Mouse (Mus musculus): ENCODE results near the gene Arfip2. TPM values are rescaled to one million over a fixed set of nuclear protein-coding genes. Genes with fewer than 3 reads are reported as not detected.

Arfip2 gene
- polyA plus RNA-seq (2016; fragmentation: Nextera tagmentation; extraction: Ambion mirVana): 66.0 and 69.1 TPM in 2 replicates

DNA sequence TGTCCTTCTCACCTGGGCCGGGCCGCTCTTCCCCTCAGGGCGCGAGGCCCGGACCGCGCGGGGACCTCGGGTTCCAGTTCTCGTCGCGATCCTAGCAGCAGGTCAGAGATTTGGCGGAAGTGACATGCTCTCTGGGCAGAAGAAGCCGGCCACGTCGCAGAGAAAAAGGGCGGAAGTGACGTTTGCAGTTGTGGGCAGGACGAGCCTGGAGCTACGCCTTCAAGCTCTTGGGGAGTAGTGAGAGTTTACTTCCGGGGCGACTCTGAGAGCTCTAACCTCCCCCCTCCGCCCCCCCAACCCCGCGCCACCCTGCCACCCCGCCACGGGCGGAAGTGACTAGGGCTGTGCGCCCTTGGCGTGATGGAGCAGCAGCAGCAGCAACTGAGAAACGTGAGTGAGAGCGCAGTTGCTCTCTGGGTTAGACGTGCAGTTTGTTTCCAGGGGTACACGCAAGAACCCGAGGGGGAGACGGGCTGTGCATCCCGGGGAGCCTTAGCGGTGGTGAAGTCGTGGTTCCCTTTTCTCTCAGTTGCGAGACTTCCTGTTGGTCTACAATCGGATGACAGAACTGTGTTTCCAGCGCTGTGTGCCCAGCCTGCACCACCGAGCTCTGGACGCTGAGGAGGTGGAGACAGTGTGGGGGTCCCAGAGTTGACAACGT lies at the start of gene Arfip2, which contains the start of gene Gm45799:
Gene Arfip2, minus strand, starts transcription at position 184 of the 661 bp plus-strand sequence.
Gene Gm45799, plus strand, starts transcription at position 320 of the 661 bp plus-strand sequence.
- H3K36me3 ChIP-seq (replicated peaks): peaks cover 49% of the 10 kb centered on the region
- H3K9me3 ChIP-seq: no peaks in the 10 kb centered on the region
- 0% methylated on average over 45 of the region's 45 CpGs for WGBS
- H3K27me3 ChIP-seq (ENCODE audit: poor library complexity, severe bottlenecking): peaks cover 4% of the 10 kb centered on the region
- peak within 1 kb of the TSS; percentile 88 for H3K27ac ChIP-seq
- H3K4me1 ChIP-seq: peaks cover 27% of the 10 kb centered on the region
- DNase-seq (ENCODE audit: extremely low spot score, low spot score): peak; percentile 98
- H3K4me3 ChIP-seq: peak within 1 kb of the TSS; percentile 81

DNA sequence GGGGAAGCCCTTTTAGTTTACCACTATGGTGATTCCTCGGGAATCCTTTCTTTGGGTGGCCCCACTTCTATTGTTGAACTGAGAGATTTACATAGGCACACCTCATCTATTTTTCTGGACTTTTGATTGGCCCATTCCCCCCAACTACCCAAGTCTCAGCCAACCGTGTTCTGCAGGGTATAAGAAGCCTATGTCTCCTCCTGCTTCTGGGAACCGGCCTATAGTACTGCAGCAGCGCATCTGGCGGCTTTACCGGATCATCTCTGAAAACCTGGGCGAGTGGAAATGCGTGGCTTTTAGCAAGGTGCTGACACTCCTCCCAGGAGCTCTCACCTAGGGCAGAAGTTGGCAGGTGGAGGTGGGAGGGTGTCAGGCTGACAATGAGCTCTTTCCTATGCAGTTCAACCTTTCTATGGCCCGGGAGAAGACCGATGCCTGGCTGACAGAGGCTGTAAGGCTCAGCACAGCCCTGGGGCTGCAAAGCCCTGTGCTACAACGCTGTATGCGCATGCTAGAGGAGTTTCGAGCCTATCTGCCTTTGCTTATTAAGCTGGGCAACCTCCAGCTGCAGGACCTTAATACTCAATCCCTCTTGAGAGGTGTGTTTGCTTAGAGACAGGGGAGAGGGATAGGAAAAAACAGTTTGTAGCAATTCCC lies 45.5 kb upstream of the Arfip2 start:
- Histone ChIP-seq H3K36me3 (replicated peaks) (no peaks in the 10 kb centered on the region), H3K4me1 (peaks cover 8% of the 10 kb centered on the region), H3K27ac (no peak overlapping the region), H3K27me3 (ENCODE audit: poor library complexity, severe bottlenecking) (0 out of 2 replicates have a peak, but pooled peaks cover 4% of the 10 kb centered on the region), H3K4me3 (peak overlapping the region; percentile 30), H3K9me3 (no peaks in the 10 kb centered on the region)
- DNase-seq (ENCODE audit: extremely low spot score, low spot score): peak; percentile 17
- 9% methylated on average over 13 of the region's 13 CpGs for WGBS

DNA sequence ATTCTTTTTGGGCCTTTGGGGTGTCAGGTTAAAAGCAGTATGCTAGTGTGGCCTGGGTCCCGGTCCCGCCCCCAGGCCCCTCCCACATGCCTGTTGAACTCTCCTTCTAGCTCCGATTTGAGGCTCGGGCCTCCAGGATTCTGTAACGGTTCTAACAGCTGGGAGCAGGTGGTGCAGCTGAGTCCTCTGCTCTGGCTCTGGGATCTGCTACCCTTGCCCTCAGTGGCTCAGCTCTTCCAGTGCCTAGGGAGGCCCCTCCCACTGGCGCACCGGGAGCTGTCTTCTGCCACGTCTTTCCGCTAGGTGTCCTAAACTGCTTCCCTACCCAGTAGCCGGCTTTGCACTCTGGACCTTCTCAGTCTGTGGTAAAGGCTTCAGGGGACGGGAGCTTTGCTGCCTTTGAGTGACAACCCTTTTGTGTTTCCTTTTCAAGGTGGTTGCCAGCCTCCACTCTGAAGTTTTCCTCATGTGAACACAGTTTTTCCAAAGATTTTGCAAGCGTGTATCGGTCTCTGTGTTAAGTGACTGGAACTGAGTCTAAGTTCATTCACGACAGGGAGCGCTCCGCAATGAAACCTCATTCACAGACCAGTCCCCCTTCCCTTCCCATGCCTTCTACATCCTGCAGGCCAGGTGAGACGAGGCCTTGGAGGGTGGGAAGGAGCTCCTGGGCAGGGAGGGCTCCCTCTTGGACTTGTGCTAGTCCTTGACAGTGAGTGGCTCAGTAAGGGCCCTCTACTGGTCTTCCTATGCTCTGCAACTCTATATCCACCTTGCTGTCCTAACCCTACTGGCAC lies 10.6 kb upstream of the Arfip2 start, which contains the start of gene Dnhd1:
Gene Dnhd1, plus strand, starts transcription at position 189 of the 797 bp plus-strand sequence.
- WGBS: 1% methylated on average over 17 of the region's 17 CpGs
- peaks cover 4% of the 10 kb centered on the region for H3K36me3 ChIP-seq (replicated peaks)
- H3K9me3 ChIP-seq: no peaks in the 10 kb centered on the region
- H3K27ac ChIP-seq: peak within 1 kb of the TSS; percentile 73
- DNase-seq (ENCODE audit: extremely low spot score, low spot score): peak; percentile 74
- H3K27me3 ChIP-seq (ENCODE audit: poor library complexity, severe bottlenecking): no peaks in the 10 kb centered on the region
- peak within 1 kb of the TSS; percentile 51 for H3K4me3 ChIP-seq
- peaks cover 17% of the 10 kb centered on the region for H3K4me1 ChIP-seq

DNA sequence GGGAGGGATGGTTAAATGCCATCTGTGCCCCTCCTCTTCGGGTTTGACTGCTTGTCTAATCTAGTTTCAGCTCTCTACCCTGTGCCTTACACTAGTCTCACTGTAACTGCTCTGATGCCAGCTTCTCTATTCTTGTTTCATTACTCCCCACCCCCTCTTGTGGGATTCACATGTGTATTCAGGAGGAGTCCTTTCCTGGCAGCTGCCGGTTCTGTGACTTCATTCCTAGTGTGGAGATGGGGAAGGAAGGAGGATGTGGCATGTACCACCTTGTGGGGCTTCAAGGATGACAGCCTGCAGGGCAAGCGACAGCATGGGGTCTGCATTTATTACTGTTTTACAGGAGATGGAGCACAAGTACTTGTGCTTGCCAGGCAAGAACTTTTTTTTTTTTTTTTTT lies 1.7 kb upstream of the Arfip2 start:
- 67% methylated on average over 3 of the region's 3 CpGs for WGBS
- Histone ChIP-seq H3K4me1 (peaks cover 27% of the 10 kb centered on the region), H3K36me3 (replicated peaks) (peaks cover 34% of the 10 kb centered on the region), H3K9me3 (no peaks in the 10 kb centered on the region), H3K4me3 (peak overlapping the region; percentile 81; the same call in 1 of the 2 replicates), H3K27me3 (ENCODE audit: poor library complexity, severe bottlenecking) (no peaks in the 10 kb centered on the region), H3K27ac (no peak overlapping the region)
- no peak for DNase-seq (ENCODE audit: extremely low spot score, low spot score)

DNA sequence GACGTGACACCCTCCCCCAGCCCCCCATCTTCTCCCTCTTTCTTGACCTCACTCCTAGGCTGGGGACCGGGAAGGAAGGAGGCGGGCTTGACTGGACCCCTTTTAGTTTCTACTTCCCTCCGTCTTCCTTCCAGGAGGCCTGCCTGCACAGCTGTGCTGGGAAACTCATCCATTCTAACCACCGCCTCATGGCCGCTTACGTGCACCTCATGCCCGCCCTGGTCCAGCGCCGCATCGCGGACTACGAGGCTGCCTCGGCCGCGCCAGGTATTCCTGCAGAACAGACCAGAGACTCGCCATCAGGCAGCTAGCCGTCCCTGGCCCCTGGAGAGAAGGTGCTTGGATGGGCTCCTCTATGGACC lies 659 bp upstream of the Arfip2 start:
- Histone ChIP-seq H3K4me1 (peaks cover 27% of the 10 kb centered on the region), H3K27ac (peak overlapping the region; percentile 88), H3K36me3 (replicated peaks) (peaks cover 44% of the 10 kb centered on the region), H3K27me3 (ENCODE audit: poor library complexity, severe bottlenecking) (no peaks in the 10 kb centered on the region), H3K4me3 (peak overlapping the region; percentile 81), H3K9me3 (no peaks in the 10 kb centered on the region)
- DNase-seq (ENCODE audit: extremely low spot score, low spot score): no peak
- 2% methylated on average over 18 of the region's 18 CpGs for WGBS

DNA sequence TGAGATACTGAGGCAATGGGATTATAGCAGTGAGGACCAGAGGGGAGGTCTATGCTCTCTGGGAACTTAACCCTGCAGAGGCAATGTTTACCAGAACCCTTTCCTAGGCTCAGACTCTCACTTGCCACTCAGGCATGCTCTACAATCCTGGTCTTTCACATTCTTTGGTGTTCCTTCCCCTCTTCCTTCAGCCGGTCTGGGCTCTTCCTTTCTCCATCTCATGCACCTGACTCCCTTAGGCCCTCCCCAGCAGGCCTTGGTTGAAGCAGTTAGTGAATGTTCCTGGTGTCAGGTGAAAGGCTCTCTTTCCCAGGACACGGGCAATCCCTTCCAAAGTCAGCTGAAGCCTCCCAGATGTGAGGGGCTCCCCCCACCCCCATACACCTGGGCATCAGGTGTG lies 460 bp downstream of the Arfip2 start, which contains the start of gene Timm10b:
Gene Timm10b, plus strand, starts transcription at position 301 of the 400 bp plus-strand sequence.
- no peak for DNase-seq (ENCODE audit: extremely low spot score, low spot score)
- Histone ChIP-seq H3K9me3 (no peaks in the 10 kb centered on the region), H3K27ac (peak within 1 kb of the TSS; percentile 88), H3K27me3 (ENCODE audit: poor library complexity, severe bottlenecking) (peaks cover 9% of the 10 kb centered on the region), H3K4me1 (peaks cover 27% of the 10 kb centered on the region), H3K36me3 (replicated peaks) (peaks cover 49% of the 10 kb centered on the region), H3K4me3 (peak within 1 kb of the TSS; percentile 81)
- WGBS: 13% methylated on average over 2 of the region's 2 CpGs

DNA sequence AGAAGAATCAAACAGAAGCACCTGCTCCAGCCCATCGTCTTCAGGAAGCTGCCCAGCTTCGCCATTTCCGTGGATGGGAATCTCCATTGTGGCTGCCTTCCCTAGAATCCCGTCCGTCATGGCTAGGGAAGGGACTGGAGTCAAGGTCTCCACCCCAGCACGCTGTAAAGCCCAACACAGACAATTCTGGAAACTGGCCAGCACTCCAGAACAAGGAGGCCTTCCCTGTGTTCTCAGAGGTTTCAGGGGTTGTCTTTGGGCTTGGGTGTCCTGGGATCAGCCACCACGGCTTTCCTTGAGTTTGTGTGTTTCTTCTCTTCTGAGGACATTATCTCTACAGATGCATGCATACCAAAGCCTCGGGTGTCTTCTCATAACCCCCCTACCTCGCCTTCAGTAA lies 912 bp downstream of the Arfip2 start:
- H3K36me3 ChIP-seq (replicated peaks): peaks cover 48% of the 10 kb centered on the region
- no peaks in the 10 kb centered on the region for H3K9me3 ChIP-seq
- WGBS: 78% methylated on average over 9 of the region's 9 CpGs
- no peak for DNase-seq (ENCODE audit: extremely low spot score, low spot score)
- H3K4me3 ChIP-seq: peak overlapping the region; percentile 81
- peak overlapping the region; percentile 88 for H3K27ac ChIP-seq
- peaks cover 14% of the 10 kb centered on the region for H3K27me3 ChIP-seq (ENCODE audit: poor library complexity, severe bottlenecking)
- H3K4me1 ChIP-seq: peaks cover 32% of the 10 kb centered on the region

DNA sequence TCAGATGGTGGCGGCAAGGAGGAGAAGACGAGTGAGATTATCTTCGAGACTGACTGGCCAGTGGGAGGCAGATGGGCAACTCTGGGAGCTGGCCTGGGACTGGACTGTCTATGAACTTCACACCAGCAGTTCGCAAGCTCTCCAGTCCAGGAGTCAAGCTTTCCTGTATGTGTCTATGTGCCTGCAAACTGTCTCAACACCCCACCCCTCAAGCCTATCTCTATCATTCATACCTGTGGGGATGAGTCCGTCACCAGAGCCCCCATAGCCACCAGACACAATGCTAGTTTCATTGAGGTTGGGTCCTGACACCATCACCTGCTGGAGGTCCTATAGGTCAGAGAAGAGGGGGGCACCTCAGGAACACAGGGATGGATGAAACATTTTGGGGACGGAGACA lies 1.4 kb downstream of the Arfip2 start:
- WGBS: 94% methylated on average over 6 of the region's 6 CpGs
- DNase-seq (ENCODE audit: extremely low spot score, low spot score): no peak
- Histone ChIP-seq H3K9me3 (no peaks in the 10 kb centered on the region), H3K4me1 (peaks cover 37% of the 10 kb centered on the region), H3K27me3 (ENCODE audit: poor library complexity, severe bottlenecking) (peaks cover 16% of the 10 kb centered on the region), H3K4me3 (0 out of 2 replicates have a peak overlapping the region, but pooled peaks have one; percentile 81), H3K36me3 (replicated peaks) (peaks cover 45% of the 10 kb centered on the region), H3K27ac (no peak overlapping the region)

DNA sequence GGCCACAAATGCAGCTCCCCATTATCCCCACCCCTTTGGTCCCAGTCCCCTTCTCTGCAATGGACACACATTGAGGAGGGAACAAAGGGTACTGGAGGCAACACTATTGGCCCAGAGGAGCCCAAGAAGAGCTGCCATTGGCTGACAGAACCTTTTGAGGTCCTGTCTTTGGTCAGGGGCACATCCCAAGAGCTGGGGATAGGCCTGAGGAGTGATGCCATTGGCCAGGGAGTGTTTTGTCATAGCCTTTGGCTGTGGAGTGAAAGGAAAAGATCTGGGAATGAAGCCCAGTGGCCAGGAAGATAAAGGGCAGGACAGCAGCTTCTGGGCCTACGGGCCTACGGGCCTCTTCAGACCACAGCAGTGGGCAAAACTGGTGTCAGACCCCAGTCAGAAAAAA lies 4.5 kb downstream of the Arfip2 start:
- no peak overlapping the region for H3K27ac ChIP-seq
- no peak for DNase-seq (ENCODE audit: extremely low spot score, low spot score)
- H3K4me1 ChIP-seq: peaks cover 41% of the 10 kb centered on the region
- H3K27me3 ChIP-seq (ENCODE audit: poor library complexity, severe bottlenecking): peaks cover 28% of the 10 kb centered on the region
- H3K9me3 ChIP-seq: no peaks in the 10 kb centered on the region
- H3K36me3 ChIP-seq (replicated peaks): peaks cover 37% of the 10 kb centered on the region
- H3K4me3 ChIP-seq: no peak overlapping the region
- WGBS: 85% methylated on average over 2 of the region's 2 CpGs

DNA sequence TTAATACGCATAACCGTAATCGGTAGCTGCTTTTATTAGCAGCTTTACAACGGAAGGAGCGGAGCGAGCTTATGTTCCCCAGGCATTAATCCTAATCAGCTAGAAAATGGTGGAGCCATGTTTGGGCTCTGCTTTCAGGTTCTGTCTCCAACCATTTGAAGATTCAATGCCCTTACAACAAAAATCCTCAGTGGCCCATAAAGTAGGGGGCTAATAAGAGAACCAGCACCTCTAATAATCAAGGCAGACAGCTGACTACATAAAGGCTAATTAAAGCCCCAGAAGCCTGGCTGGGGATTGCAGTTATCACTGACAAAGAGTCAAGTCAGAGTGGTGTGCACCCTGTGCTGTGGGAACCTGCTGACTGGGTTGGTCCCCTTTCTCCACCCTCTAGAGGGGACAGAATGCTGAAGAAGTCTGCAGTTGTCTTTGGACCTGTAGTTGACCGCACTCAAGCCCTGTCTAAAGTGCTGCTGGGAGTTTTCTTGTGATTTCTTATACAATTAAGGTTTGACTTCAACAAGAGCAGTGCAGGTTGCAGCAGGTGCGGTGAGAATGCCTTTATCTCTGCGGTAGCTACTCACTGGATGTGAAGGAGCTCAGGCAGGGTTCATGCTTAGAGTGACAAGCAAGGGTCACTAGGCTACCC lies 5.8 kb downstream of the Arfip2 start:
- peak overlapping the region; percentile 90 for H3K4me3 ChIP-seq
- H3K27ac ChIP-seq: no peak overlapping the region
- H3K4me1 ChIP-seq: peaks cover 44% of the 10 kb centered on the region
- no peaks in the 10 kb centered on the region for H3K9me3 ChIP-seq
- no peak for DNase-seq (ENCODE audit: extremely low spot score, low spot score)
- H3K36me3 ChIP-seq (replicated peaks): peaks cover 37% of the 10 kb centered on the region
- peaks cover 31% of the 10 kb centered on the region for H3K27me3 ChIP-seq (ENCODE audit: poor library complexity, severe bottlenecking)
- 58% methylated on average over 9 of the region's 9 CpGs for WGBS

DNA sequence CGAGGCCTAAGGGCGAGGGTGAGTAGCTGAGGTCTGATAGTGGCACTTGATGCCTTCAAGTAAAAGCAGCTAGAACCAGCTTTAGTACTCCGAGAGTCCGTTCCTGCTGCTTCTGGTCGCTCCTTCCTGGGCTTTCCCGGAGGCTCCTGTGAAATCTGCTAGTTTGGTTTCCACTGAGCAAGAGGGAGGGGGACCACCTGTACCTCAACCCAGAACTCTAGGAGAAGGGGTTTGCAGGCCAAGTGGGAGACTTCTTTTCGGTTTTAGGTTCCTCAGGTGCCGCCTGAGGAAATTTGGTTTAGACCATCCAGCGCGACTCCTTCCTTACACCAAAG lies 6.4 kb downstream of the Arfip2 start:
- no peak for DNase-seq (ENCODE audit: extremely low spot score, low spot score)
- WGBS: 8% methylated on average over 10 of the region's 10 CpGs
- H3K27me3 ChIP-seq (ENCODE audit: poor library complexity, severe bottlenecking): peaks cover 33% of the 10 kb centered on the region
- peaks cover 44% of the 10 kb centered on the region for H3K4me1 ChIP-seq
- peaks cover 35% of the 10 kb centered on the region for H3K36me3 ChIP-seq (replicated peaks)
- peak overlapping the region; percentile 90 for H3K4me3 ChIP-seq
- peak overlapping the region; percentile 92 for H3K27ac ChIP-seq
- H3K9me3 ChIP-seq: no peaks in the 10 kb centered on the region

DNA sequence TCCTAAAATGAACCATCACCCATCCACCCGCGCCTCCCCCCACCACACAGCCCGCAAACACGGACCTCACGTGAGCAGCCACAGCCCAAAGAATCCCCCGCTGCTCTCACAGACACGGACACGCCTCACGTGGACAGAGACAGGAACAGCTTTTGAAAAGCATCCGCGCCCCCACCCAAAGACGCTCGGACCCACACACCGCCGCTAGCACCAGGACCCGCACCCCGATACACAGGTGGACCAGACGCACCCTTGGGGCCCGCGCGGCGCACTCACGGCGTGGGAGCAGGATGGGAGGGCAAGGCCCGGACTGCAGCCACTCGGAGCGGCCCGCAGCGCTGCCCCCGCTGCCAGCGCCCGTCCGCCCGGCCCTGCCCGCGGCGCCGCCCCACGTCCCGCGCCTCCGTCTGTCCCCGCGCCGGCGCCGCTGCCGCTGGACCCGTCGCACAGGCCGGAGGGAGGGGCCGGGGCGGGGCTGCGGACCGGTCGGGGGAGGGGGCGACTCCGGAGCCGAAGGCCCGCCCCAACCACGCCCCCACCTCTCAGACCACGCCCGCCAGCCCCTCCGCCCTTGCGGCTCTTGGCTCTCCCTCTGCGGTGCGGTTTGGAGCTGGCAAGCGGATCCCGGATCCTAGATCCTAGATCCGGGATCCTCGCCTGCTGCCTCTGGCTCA lies 7.0 kb downstream of the Arfip2 start, which contains the start of gene Trim3:
Gene Trim3, minus strand, starts transcription at position 445 of the 674 bp plus-strand sequence.
- peaks cover 30% of the 10 kb centered on the region for H3K36me3 ChIP-seq (replicated peaks)
- peaks cover 38% of the 10 kb centered on the region for H3K27me3 ChIP-seq (ENCODE audit: poor library complexity, severe bottlenecking)
- H3K9me3 ChIP-seq: no peaks in the 10 kb centered on the region
- H3K4me1 ChIP-seq: peaks cover 46% of the 10 kb centered on the region
- peak; percentile 88 for DNase-seq (ENCODE audit: extremely low spot score, low spot score)
- under 1% methylated on average over 67 of the region's 71 CpGs for WGBS
- H3K27ac ChIP-seq: peak within 1 kb of the TSS; percentile 92
- H3K4me3 ChIP-seq: peak within 1 kb of the TSS; percentile 90
